Mouse (Mus musculus) neural tube, embryonic 14.5 days (tissue): Measurements from ENCODE around the gene Amd1. TPM values are rescaled to one million over a fixed set of nuclear protein-coding genes. Genes with fewer than 3 reads are reported as not detected.

ENCODE experiments used
- ATAC-seq: fragments of 200-750 bp; cut with Nextera tagmentation; 2 replicates; pipeline ENCODE4 v1.8.0; 2017; ENCODE audit warnings: low read depth, mild to moderate bottlenecking, moderate TSS enrichment, moderate library complexity
- H3K27ac ChIP-seq: fragments of 300-500 bp; sonication (generic); 2 replicates; pipeline ENCODE4 v1.5.1; 2014; ENCODE audit warnings: low read depth, mild to moderate bottlenecking, control low read depth, low read length, moderate library complexity, mixed read lengths
- H3K27me3 ChIP-seq: fragments of 300-500 bp; sonication (generic); 2 replicates; pipeline ENCODE4 v1.6.1; 2014; ENCODE audit warnings: low read length; ENCODE audit not compliant: control insufficient read depth, insufficient read depth
- H3K36me3 ChIP-seq: fragments of 300-500 bp; sonication (generic); 2 replicates; pipeline ENCODE4 v1.6.1; 2014; ENCODE audit warnings: low read length, mixed read lengths; ENCODE audit not compliant: control insufficient read depth, insufficient read depth
- H3K4me1 ChIP-seq: fragments of 300-500 bp; sonication (generic); 2 replicates; pipeline ENCODE4 v1.6.1; 2014; ENCODE audit warnings: low read length; ENCODE audit not compliant: control insufficient read depth, insufficient read depth
- H3K4me2 ChIP-seq: fragments of 300-500 bp; sonication (generic); 2 replicates; pipeline ENCODE4 v1.6.1; 2014; ENCODE audit warnings: mild to moderate bottlenecking, low read depth, low read length, control low read depth
- H3K4me3 ChIP-seq: fragments of 300-500 bp; sonication (generic); 2 replicates; pipeline ENCODE4 v1.5.1; 2014; ENCODE audit warnings: low read depth, low read length, control low read depth, mixed read lengths
- H3K9ac ChIP-seq: fragments of 300-500 bp; sonication (generic); replicated peaks from 2 replicates; pipeline ENCODE4 v1.6.1; 2014; ENCODE audit warnings: low read depth, mild to moderate bottlenecking, control low read depth, low read length, mixed read lengths
- H3K9me3 ChIP-seq: fragments of 300-500 bp; sonication (generic); 2 replicates; pipeline ENCODE4 v1.6.1; 2016; ENCODE audit warnings: low read length; ENCODE audit not compliant: control insufficient read depth
- WGBS: fragments of 180-500 bp; shearing (Covaris S2); extraction: QIAGEN DNeasy Blood & Tissue Kit; methylation state at CpG from one replicate; pipeline ENCODE4 v1.1.7; 2014; 5-methylcytosine and 5-hydroxymethylcytosine counted together
- polyA plus RNA-seq: library from polyadenylated mRNA; unstranded; fragments of >200 nt; fragmentation: Nextera tagmentation; extraction: Ambion mirVana; gene quantifications from 2 replicates; pipeline ENCODE4 v1.2.1, GENCODE M21; 2014

Gene Amd1
- polyA plus RNA-seq, 1 experiment from 2014 or later: 53.3 TPM

- no peaks in the 10 kb centered on the region for H3K36me3 ChIP-seq
- H3K4me3 ChIP-seq: no peak within 1 kb of the TSS
- WGBS: 32% methylated on average over 13 of the region's 13 CpGs
- no peaks in the 10 kb centered on the region for H3K9me3 ChIP-seq
- no peak; the same call in 1 of the 2 replicates for ATAC-seq
- no peak within 1 kb of the TSS for H3K9ac ChIP-seq
- H3K27me3 ChIP-seq: no peaks in the 10 kb centered on the region
- H3K4me2 ChIP-seq: no peak within 1 kb of the TSS
- H3K4me1 ChIP-seq: no peaks in the 10 kb centered on the region
- no peak within 1 kb of the TSS for H3K27ac ChIP-seq
These were observed 37.5 kb upstream of the Amd1 start, which contains the start of gene Cdk19 for GRCm38 (mm10) chr10:40339351-40339964. Gene Cdk19, plus strand, starts transcription at chr10:40339564.

DNA sequence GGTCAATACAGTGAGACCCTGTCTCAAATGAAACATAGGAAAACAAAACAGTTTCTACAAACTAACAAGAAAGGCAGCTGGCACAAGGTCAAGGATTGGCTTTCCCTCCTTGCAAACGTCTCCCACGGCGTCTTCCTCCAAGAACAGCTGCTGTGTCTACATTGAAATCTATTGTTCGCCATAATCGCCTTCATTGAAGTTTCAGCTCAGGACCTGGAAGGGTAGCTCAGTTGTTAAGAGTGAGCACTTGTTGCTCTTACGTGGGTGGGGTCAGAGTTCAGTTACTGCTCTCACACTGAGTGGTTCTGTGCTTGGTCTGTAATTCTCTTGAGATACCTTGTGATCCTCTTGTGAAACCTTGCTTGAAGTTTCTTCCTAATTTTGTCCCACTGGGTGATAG lies 30.9 kb upstream of the Amd1 start:
- Histone ChIP-seq H3K36me3 (no peaks in the 10 kb centered on the region), H3K9ac (no peak overlapping the region), H3K9me3 (no peaks in the 10 kb centered on the region), H3K27ac (no peak overlapping the region), H3K27me3 (no peaks in the 10 kb centered on the region), H3K4me1 (no peaks in the 10 kb centered on the region), H3K4me3 (no peak overlapping the region), H3K4me2 (no peak overlapping the region)
- WGBS: 71% methylated on average over 6 of the region's 6 CpGs
- ATAC-seq: no peak

DNA sequence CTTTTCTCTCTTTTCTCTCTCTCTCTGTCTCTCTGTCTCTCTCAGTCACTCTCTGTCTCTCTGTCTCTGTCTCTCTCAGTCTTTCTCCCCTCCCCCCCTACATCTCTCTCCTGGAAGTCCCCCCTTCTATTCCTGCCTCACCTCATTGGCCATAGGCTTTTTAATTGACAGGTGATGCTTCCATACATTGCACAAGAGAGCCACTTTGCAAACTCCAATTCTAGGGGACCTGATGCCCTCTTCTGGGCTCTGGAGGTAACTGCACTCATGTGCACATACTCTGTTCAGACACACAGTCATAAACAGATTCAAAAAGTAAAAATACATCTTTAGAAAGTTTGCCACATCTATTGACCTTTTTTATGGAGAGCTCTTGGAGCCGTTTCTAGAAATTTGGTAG lies 28.3 kb upstream of the Amd1 start:
- no peaks in the 10 kb centered on the region for H3K27me3 ChIP-seq
- H3K36me3 ChIP-seq: no peaks in the 10 kb centered on the region
- H3K4me3 ChIP-seq: no peak overlapping the region
- H3K9me3 ChIP-seq: no peaks in the 10 kb centered on the region
- H3K4me2 ChIP-seq: no peak overlapping the region
- H3K9ac ChIP-seq: no peak overlapping the region
- H3K27ac ChIP-seq: no peak overlapping the region
- ATAC-seq: no peak
- H3K4me1 ChIP-seq: no peaks in the 10 kb centered on the region
- 89% methylated on average over 1 of the region's 1 CpGs for WGBS

GRCm38 (mm10) chr10:40328004-40328551 lies 26.1 kb upstream of the Amd1 start:
- WGBS: 83% methylated on average over 9 of the region's 9 CpGs
- ATAC-seq: no peak

DNA sequence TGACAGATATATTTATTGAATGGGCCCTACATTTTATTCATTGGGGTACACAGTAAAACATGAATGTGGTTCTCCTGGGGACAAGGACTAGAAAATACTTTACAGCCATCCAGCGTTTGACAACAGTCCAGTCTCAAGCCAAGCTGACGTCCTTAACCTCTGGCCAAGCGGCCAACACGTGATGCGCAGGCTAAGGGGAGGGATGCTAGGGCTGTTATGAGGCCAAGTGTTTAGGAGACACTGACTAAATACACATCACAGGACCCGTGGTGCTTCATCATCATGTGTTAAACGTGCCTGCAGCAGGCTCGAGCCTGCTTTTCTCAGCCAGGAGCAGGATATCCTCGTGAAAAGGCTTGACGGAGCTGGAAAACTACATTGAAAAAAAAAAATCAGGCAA lies 18.3 kb upstream of the Amd1 start:
- no peak overlapping the region for H3K4me2 ChIP-seq
- WGBS: 92% methylated on average over 10 of the region's 10 CpGs
- no peak for ATAC-seq
- no peaks in the 10 kb centered on the region for H3K4me1 ChIP-seq
- H3K4me3 ChIP-seq: no peak overlapping the region
- H3K27ac ChIP-seq: no peak overlapping the region
- no peaks in the 10 kb centered on the region for H3K36me3 ChIP-seq
- H3K9ac ChIP-seq: no peak overlapping the region
- no peaks in the 10 kb centered on the region for H3K27me3 ChIP-seq
- H3K9me3 ChIP-seq: no peaks in the 10 kb centered on the region

More at GRCm38 (mm10) chr10:40328004-40328551, 26.1 kb upstream of the Amd1 start:
- no peak overlapping the region for H3K4me2 ChIP-seq
- no peak overlapping the region for H3K4me3 ChIP-seq
- H3K36me3 ChIP-seq: no peaks in the 10 kb centered on the region
- no peak overlapping the region for H3K27ac ChIP-seq
- H3K9me3 ChIP-seq: no peaks in the 10 kb centered on the region
- H3K9ac ChIP-seq: no peak overlapping the region
- no peaks in the 10 kb centered on the region for H3K4me1 ChIP-seq
- H3K27me3 ChIP-seq: no peaks in the 10 kb centered on the region

- no peaks in the 10 kb centered on the region for H3K36me3 ChIP-seq
- H3K4me1 ChIP-seq: no peaks in the 10 kb centered on the region
- H3K9ac ChIP-seq: no peak overlapping the region
- no peaks in the 10 kb centered on the region for H3K27me3 ChIP-seq
- ATAC-seq: no peak
- WGBS: 71% methylated on average over 7 of the region's 7 CpGs
- H3K4me3 ChIP-seq: no peak overlapping the region
- H3K9me3 ChIP-seq: no peaks in the 10 kb centered on the region
- no peak overlapping the region for H3K27ac ChIP-seq
- H3K4me2 ChIP-seq: no peak overlapping the region
These were observed 15.0 kb upstream of the Amd1 start for GRCm38 (mm10) chr10:40316841-40317585.

- Histone ChIP-seq H3K9me3 (no peaks in the 10 kb centered on the region), H3K4me3 (no peak overlapping the region), H3K27me3 (no peaks in the 10 kb centered on the region), H3K27ac (no peak overlapping the region), H3K9ac (no peak overlapping the region), H3K36me3 (no peaks in the 10 kb centered on the region), H3K4me2 (no peak overlapping the region), H3K4me1 (no peaks in the 10 kb centered on the region)
- WGBS: 85% methylated on average over 4 of the region's 4 CpGs
- ATAC-seq: no peak
These were observed 10.8 kb upstream of the Amd1 start for GRCm38 (mm10) chr10:40312781-40313180.

DNA sequence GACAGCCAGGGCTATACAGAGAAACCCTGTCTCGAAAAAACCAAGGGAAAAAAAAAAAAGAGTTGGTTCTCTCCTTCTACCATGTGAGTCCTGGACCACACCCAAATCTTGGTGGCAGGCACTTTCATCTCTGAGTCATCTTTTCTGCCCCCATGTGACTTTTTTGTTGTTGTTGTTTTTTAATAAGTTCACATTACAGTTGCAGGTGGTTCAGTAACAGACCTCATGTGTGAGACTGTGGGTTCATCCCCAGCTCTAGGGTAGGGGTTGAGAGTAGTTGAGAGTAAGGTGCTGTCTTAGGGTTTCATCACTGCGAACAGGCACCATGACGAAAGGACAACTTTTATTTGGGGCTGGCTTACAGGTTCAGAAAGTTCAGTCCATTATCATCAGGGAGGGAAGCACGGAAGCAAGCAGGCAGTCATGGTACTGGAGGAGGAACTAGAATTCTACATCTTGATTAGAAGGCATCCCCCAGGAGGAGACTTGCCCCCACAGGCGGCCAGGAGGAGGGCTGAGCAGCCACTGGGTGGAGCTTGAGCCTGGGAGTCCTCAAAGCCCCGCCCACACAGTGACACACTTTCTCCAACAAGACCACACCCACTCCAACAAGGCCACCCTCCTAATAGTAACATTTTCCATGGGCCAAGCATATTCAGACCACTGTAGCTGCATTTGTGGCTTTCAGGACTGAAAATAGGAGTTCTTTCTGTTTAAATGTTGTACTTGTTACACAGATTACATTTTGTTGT lies 8.1 kb upstream of the Amd1 start:
- no peak overlapping the region for H3K27ac ChIP-seq
- H3K4me3 ChIP-seq: no peak overlapping the region
- H3K9ac ChIP-seq: no peak overlapping the region
- no peaks in the 10 kb centered on the region for H3K4me1 ChIP-seq
- ATAC-seq: no peak
- H3K27me3 ChIP-seq: no peaks in the 10 kb centered on the region
- H3K4me2 ChIP-seq: no peak overlapping the region
- no peaks in the 10 kb centered on the region for H3K36me3 ChIP-seq
- 59% methylated on average over 6 of the region's 6 CpGs for WGBS
- H3K9me3 ChIP-seq: no peaks in the 10 kb centered on the region
